Mouse (Mus musculus): Measurements from ENCODE around the gene Snx1. TPM values are rescaled to one million over a fixed set of nuclear protein-coding genes. Genes with fewer than 3 reads are reported as not detected.

The Snx1 gene
- 18.4 and 22.6 TPM in 2 replicates for polyA plus RNA-seq (2012; rRNA removed)

GRCm38 (mm10) chr9:66126456-66127192 is at the start of gene Snx1, which contains the start of gene Ciao2a:
Snx1 (minus strand) TSS chr9:66126587.
Ciao2a (plus strand) TSS chr9:66126611.

GRCm38 (mm10) chr9:66157958-66158830 is 31.8 kb upstream of the Snx1 start, which contains the start of gene Dapk2:
Dapk2 (plus strand) TSS chr9:66158223.

GRCm38 (mm10) chr9:66069583-66069982 is 56.8 kb downstream of the Snx1 start, which contains the start of gene Snx22:
Snx22 (minus strand) TSS chr9:66069719.

GRCm38 (mm10) chr9:66059583-66060307 is 66.6 kb downstream of the Snx1 start, which contains the start of gene Ppib:
Ppib (plus strand) TSS chr9:66060222.

Other genes starting within 250 kb of the Snx1 start
- gene Pclaf, start 236.3 kb downstream of the Snx1 start, polyA plus RNA-seq (2012; rRNA removed) = 0.37 and 0.51 TPM in 2 replicates
- 1.7 and 1.8 TPM in 2 replicates for gene Trip4, start 217.8 kb downstream of the Snx1 start, polyA plus RNA-seq (2012; rRNA removed)
- gene Csnk1g1, start 217.7 kb downstream of the Snx1 start, polyA plus RNA-seq (2012; rRNA removed) = 0.61 and 1.1 TPM in 2 replicates
- gene Ppib, start 66.4 kb downstream of the Snx1 start, polyA plus RNA-seq (2012; rRNA removed) = 108 and 111 TPM in 2 replicates
- 1.9 and 2.2 TPM in 2 replicates for gene Snx22, start 56.9 kb downstream of the Snx1 start, polyA plus RNA-seq (2012; rRNA removed)
- 4.1 and 4.3 TPM in 2 replicates for gene Ciao2a, start within 50 bp of the Snx1 start, polyA plus RNA-seq (2012; rRNA removed)
- gene Dapk2, start 31.6 kb upstream of the Snx1 start, polyA plus RNA-seq (2012; rRNA removed) = 3.1 and 3.3 TPM in 2 replicates
- 3.2 and 4.5 TPM in 2 replicates for gene Herc1, start 223.9 kb upstream of the Snx1 start, polyA plus RNA-seq (2012; rRNA removed)